Mouse (Mus musculus): Measurements from ENCODE around the gene Pgm2.

The Pgm2 gene

GRCm38 (mm10) chr5:64077353-64077752 lies 15.4 kb upstream of the Pgm2 start:
- DNase-seq, result no peak

- DNase-seq, result no peak
Observed at GRCm38 (mm10) chr5:64078740-64079461, 13.8 kb upstream of the Pgm2 start.

DNA sequence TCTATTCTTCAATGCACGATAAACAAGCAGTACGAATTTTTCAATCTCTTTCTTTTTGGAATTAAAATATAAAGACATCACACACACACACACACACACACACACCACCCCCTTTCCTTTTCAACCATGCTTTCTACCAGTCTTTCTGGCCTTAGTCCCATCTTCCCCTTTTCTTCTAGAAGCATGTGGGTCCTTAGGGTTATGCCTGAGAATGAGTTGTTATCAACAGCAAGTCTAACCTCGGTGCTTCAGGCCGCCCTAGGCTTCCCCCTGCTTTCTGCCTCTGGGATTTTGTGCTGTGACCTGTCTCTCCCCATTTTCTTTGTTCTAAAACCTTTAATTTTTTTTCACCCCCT lies 13.3 kb upstream of the Pgm2 start:
- no peak for DNase-seq

DNA sequence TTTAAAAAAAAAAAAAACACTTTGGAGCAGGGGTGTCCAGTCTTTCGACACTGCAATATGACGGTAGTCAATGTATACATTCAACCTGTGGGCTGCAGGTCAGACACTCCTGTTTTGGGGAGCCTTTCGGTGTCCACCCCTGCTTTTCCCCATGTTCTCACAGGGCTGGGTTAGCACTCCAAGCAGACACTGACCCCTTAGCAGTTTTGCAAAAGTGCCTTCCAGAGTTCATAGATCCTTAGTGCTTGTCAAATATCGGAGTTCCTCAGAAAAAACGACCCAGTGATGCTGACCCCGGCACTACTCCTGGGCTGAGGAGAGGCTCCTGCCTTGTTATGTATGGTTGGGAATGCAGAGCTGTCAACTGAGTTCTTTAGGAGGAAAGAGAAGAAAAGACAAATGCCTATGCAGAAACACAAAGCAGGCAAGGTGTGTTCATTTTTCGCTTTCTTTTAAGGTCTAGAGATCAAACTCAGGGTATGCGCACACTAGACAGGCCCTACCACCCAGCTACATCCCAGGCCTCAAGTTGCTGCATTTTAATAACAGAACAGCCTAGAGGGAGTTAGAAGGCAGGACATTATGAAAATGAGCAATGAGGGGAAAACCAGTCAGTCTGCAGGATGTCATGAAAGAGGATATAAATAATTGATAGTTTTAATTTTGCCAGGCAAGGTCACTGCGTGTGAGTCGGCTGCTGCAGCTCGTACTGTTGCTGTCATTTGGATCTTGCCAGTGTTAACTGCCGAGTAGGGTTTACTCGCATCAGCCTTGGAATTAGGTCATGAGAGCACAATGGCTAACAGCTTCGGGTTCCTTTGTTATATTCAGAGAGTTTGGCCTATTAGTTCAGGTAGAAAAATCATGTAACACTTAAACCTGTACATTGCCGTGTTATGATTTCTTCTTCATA lies 9.0 kb upstream of the Pgm2 start:
- DNase-seq, result no peak

- DNase-seq, result no peak
Observed at GRCm38 (mm10) chr5:64085405-64085804, 7.3 kb upstream of the Pgm2 start.

GRCm38 (mm10) chr5:64088740-64089139 lies 4.0 kb upstream of the Pgm2 start:
- DNase-seq, result no peak

DNA sequence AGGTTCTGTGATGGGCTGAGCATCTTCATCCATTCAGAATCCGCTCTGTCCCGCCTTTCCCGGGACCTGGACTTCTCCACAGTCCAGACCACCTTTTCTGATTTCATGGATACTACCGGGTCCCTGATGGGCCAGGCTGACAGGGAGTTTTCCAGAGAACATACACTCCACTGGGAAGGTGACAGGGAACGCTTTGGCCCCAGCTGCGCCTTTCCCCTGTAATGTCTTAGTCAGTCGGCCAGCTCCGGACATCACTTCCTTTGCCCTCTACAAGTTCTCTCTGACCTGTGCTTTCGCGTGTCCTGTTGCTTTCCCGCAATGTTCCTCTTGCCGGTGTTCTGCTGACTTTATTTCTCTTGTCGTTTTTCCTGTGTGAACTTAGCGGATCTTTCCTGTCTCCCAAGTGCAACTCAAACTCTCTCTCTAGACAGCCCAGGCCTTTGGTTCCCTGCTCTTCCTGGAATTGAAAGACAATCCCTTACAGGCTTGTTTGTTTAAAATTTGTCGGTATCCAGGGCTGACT lies 660 bp downstream of the Pgm2 start:
- no peak for DNase-seq

- DNase-seq, result no peak
Observed at GRCm38 (mm10) chr5:64095342-64095993, 2.7 kb downstream of the Pgm2 start.

DNA sequence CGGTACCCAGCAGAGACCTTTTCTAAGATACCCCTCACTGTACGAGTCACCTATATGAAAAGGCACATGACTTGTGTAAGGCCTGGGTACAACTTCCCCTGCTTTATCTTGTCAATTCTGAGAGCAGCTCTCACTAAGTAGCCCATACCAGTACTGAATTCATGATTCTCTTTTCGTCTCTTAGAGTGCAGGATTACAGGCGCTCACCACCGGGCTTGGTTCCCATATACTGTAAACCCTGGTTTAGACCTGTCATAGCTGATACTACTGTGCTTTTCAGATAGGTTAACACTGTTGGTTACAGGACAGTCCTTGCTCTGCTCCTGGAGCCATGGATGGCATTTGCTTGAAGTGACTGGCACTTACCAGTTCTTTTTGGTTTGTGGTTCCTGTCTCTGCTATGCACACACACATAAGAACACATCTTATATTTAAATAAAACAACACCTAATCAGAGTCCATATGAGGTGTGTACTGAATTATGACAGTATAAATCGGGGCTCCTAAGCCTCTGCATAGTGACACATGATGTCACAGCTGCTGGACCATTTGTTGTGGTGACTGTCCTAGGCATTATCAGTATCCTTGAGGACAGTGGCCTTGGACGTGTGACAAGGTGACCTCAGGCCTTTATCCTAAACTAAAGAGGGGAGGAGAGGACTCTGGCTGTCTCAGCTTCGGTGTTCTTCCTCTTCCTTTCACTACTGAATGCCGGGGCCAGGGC lies 9.4 kb downstream of the Pgm2 start:
- DNase-seq, result no peak

GRCm38 (mm10) chr5:64102717-64103075 lies 9.9 kb downstream of the Pgm2 start:
- DNase-seq, result no peak

DNA sequence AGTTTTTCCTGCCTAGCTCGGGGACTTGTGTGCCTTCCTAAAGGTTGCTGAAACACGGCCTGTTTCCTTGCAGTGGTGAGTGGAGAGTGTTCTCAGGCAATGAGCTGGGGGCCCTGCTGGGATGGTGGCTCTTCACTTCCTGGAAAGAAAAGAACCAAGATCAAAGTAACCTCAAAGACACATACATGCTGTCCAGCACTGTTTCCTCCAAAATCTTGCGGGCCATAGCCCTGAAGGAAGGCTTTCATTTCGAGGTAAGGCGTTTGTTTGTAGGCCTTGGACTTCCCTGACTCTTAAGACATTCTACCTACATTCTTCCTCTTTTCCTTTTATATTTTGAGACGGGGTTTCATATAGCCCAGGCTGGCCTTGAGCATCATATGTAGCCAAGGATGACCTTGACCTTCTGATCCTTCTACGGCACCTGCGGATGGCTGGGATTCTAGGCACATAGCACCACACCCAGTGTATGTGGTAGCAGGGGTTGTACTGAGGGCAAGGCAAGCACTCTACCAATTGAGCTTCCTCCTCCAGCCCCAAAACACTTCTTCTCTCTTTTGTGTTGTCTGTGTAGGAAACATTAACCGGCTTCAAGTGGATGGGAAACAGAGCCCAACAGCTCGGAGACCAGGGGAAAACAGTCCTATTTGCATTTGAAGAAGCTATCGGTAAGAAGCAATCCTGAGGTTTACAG lies 15.0 kb downstream of the Pgm2 start:
- DNase-seq, result no peak

- no peak for DNase-seq
Observed at GRCm38 (mm10) chr5:64109217-64109616, 16.5 kb downstream of the Pgm2 start.

DNA sequence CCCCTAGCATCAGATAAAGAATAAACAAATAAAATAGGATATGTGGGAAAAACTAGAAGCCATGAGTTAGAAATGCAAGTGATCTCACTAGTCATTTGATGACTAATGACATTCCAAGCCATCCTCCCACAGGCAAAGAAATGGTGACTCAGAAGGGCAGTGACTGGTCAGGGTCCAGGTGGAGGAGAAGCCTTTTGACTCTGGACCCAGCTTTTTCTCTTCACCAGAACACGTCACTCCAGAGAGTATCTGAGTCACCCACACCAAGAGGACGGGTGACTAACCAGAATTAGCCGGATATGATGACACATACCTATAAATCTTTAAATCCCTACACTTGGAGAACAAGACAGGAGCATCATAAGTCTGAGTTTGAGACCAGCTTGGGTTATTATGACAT lies 19.6 kb downstream of the Pgm2 start:
- no peak for DNase-seq

DNA sequence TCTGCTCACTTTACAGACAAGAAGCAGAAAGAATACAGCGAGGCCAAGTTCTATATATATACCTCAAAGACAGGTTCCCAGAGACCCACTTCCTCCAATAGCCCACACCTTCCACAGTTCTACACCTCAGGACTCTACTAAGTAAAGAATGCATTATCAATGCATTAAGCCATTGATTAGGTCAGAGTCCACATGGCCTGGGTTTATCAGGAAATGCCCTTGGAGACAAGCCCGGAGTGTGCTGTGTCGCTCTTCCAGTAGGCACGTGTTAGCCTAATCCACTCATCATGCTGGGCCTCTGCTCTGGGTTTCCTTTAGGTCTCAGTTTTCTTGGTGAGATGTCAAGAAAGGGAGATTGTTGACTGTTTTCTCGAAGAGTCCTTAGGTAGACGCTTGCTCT lies 21.5 kb downstream of the Pgm2 start:
- DNase-seq, result no peak

DNA sequence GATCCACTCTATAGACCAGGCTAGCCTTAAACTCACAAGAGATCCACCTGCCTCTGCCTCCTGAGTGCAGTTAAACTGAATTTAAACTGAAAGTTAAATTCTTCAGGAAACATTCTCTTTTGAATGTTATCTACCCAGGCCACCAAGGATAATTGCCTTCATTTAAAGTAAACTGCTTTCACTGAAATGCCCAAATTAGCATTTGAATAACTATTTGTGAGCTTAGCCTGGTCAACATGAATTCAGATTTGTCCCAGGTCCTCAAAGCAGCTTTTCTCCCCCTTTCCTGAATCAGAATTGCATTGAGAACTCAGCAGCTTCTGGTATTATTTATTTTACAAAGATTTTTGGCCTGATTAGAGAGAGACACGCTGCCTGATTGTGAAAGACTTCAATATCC lies 24.4 kb downstream of the Pgm2 start:
- no peak for DNase-seq

- no peak for DNase-seq
Observed at GRCm38 (mm10) chr5:64125783-64126182, 33.0 kb downstream of the Pgm2 start.

DNA sequence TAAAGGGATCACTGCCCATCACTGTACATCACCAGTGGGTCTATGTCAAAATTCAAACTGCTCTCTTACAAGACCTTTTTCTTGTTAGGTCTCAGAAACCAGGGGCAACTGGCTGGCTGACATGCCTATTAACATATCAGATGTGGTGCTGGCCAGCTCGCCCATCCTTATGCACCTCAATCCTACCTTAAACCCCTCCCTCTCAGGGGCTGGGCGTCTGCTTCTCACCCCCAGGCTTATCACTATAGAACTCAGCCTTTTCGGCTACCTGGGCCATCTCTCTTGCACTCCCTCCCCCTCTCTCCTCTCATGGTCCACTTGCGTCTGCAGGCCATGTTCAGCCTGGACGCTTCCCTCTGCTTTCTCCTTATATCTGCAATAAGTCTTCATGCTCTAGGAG lies 38.8 kb downstream of the Pgm2 start:
- DNase-seq, result no peak

DNA sequence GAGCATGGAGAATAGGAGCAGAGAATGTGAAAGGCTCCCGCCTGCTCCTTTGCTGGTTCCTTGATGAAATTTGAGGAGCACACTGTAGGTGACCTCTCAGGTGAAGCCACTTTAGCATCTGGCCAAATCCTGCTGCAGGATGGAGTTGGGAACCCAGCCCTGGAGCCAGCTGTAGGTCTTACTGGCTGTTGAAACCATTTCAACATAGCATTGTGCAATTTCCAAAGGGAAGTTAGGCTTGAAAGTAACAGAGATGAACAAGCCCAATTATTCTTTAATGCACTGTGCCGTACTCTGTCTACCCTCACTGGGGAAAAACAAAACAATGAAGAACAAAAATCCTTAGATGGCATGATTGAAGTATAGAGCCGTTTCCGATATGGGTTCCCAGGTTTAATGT lies 41.2 kb downstream of the Pgm2 start:
- DNase-seq, result no peak

DNA sequence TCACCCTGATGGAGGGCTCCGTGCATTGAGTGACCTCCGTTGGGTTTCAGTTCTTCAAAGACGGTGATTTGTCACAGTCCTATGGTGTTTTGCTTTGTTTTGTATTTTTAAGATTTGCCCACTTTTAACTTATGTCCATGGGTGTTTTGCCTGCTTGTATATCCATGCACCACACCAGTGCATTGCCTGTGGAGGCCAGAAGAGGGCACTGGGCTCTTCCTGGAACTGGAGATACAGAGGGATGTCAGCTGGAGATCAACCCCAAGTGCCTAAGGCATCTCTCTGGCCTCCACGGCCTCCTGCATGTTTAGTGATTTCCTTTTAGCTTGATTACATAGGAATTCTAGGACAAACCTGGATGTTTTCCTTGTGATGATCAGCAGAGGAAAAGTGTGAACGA lies 43.6 kb downstream of the Pgm2 start:
- no peak for DNase-seq

GRCm38 (mm10) chr5:64140202-64140601 lies 47.5 kb downstream of the Pgm2 start:
- DNase-seq, result no peak

GRCm38 (mm10) chr5:64144315-64144714 lies 51.6 kb downstream of the Pgm2 start:
- peak; percentile 89 for DNase-seq

GRCm38 (mm10) chr5:64146384-64147005 lies 53.7 kb downstream of the Pgm2 start:
- DNase-seq, result no peak
